Mouse (Mus musculus): ENCODE results near the gene Wdr60.
A peak's percentile ranks its signal among the peaks of the same experiment; 100 is the strongest.

Wdr60 gene

DNA sequence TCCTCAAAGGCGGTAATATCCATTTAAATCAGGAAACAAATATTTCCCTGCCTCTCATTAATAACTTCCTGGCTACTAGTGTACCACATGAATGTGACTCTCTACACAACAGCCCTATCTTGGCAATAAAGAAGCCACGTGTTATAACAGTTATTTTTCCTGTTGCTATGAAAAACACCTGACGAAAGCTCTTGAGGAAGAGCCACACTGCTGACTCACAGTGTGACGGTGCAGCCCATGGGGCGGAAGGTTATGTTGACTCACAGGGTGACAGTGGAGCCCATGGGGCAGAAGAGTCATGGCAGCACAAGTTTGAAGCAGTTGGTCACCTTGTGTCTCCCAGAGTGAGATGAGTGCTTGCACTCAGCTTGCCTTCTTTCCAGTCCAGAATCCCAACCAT, 6.6 kb upstream of the Wdr60 start:
- no peak for DNase-seq (ENCODE audit: low spot score in 2 of 2)

DNA sequence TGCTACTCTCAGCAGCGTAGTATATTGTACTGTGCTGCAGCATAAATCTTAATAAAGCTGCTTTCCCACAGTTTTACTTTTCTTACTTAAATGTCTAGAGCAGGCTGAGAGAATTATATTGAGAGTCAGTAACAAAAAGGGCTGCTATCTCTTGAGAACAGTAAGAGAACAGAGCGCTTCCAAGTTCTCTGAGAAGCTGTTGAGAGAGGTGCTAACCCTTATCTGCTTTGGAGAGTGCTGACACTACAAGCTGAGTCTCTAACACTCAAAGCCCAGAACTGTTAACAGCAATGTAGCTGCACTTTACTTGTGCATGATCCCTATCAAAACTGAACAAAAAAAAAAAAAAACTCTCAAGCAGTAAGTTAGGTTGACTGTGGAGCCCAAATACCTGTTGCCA, 2.5 kb upstream of the Wdr60 start:
- DNase-seq (ENCODE audit: low spot score in 2 of 2), result no peak

DNA sequence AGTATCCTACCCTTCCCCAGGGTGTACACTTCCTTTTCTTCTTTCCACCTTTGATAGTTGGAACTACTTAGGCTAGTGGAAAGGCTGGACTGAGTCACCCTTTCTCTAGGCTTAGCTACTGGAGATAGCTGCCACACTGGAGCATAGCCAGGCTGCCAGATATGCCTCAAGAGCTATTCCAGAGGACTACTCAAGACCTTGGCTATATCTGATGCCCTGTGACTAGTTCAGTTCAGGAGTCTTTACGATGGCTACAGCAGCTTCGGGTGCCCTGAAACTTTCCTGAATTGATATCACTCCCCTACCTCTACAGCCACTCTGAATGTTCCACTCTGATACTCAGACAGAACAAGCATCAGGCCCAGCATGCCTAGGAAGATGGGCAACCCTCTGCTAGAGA, 1.9 kb upstream of the Wdr60 start:
- no peak for DNase-seq (ENCODE audit: low spot score in 2 of 2)

DNA sequence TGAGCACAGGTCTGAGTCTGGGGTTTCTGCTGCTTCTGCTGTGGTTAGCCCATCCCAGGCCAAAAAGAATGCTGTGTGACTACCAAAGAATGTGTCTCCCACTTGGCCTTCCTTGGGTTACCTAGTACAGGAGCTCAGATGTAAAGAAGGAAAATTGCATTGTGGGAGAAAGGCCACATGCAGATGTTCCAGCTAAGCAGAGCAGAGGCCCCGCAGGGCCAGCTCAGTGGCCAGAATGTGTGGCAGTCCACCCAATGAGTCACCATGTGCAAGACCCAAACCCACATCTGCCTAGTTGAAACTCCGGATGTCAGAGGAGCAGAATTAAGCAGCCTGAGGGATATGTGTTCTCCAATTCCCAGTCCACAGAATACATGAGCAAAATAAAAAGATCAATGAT, 4.5 kb downstream of the Wdr60 start:
- DNase-seq (ENCODE audit: low spot score in 2 of 2), result no peak

DNA sequence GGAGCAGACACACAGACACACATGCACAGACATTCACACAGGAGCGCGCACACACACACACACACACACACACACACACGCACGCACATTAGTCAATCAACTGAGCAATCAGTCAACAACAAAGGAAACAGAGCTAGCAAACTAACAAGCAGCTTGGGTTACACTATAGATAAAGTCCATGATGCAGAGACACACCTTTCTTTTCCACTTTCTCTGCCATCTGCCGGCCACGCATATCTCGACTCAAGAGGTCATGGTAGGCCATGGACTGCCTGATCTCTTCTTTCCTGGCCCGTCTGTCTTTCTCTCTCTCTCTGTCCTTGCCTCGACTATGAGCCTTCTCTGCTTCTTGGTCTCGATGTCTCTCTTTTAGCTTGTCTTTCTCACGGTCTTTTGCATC, 7.2 kb downstream of the Wdr60 start:
- no peak for DNase-seq (ENCODE audit: low spot score in 2 of 2)

DNA sequence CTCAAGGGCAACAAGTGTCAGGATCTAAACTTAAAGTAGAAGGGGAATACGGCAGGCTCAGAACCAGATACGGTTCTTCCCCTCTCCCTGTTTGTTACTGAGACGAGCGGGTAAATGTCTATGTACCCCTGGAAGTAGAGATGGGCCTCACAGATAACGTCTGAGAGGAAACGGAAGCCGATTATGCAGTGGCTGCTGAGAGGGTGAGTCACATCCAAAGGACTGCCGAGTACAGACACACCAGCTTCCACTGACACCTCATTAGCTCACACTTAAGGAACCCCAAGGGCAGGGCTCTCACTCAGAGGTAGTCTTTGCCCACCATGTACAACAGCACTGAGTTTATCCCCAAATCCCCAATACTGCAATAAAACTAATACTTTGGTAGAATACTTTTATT, 8.2 kb downstream of the Wdr60 start:
- DNase-seq (ENCODE audit: low spot score in 2 of 2), result no peak

DNA sequence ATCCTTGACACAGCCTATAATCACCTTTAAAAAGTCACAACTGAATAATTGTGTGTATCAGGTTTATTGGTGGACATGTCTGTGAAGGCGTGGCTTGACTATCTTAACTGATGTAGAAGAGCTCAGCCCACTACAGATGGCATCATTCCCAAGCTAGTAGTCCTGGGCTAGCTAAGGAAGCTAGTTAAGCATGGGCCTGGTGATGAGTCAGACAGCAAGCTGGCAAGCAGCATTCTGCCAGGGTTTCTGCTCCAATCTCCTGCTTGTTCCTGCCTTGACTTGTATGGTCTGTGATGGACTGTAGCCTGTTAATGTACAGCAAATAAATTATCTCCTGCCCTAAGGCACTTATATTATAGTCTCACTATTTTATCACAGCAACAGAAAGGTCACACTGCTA, 18.2 kb downstream of the Wdr60 start:
- no peak for DNase-seq (ENCODE audit: low spot score in 2 of 2)

DNA sequence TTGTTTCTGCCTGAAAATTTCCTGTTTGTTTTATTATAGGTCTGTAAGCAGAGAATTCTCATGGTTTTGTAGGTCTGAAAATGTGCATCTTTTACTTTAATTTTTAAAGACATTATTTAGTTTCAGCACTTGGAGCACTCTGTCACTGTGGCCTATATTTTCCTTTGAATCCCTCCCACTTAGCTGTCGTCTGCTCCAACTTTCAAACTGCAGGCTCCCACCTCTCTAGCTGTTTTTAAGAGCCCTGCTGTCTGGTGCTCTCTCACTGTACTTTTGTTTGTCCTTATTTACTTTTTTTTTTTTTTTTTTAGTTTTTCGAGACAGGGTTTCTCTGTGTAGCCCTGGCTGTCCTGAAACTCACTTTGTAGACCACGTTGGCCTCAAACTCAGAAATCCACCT, 24.0 kb downstream of the Wdr60 start:
- DNase-seq (ENCODE audit: low spot score in 2 of 2), result no peak

DNA sequence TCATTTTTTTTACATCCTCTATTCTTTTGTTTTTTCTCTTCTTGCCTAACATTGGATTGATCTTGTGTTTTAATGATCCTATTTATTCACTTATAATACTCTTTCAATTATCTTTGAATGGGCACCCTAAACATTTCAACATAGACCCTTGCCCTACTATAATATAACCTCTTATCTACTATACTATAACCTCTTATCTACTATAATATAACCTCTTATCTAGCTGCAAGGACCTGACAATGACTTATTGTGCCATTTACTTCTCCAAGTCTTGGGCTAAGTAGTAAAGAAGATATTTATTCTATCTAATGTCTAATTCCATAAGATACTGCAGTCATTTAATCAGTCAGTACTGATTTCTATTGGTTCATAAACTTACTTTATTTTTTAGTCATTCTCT, 24.5 kb downstream of the Wdr60 start:
- no peak for DNase-seq (ENCODE audit: low spot score in 2 of 2)

DNA sequence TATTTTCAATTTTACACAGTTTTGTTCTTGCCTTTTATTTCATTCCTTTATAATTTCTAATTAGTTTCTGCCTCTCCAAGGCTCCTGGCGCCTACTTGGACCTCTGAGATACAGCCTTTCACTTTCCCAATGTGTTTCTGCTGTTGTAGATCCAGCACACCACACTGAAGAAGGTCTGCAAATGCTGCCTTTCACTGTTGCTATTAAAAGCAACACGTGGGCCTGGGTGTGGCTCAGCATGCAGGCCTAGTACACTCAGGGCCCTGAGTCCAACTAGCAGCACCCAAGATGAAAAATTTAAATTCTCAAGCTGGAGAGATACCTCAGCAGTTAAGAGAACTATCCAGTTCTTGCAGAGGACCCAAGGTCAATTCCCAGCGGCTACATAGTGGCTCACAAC, 26.2 kb downstream of the Wdr60 start:
- DNase-seq (ENCODE audit: low spot score in 2 of 2), result no peak

DNA sequence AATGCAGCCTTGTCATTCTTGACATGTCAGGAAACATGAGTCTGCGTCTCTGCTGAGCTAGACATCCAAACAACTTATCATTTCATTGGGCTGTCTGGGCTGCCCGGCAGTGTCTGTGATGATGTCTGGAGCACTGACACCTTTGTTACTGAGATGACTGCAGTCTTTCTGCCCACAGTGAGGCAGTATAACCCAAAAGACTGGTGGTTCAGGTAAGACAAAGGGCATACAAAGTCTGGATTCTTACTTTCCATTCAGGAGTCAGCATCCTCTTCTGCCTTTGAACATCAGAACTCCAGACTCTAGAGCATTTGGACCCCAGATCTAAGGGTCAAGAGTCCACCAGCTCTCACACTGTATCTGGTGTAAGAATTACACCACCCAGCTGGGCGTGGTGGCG, 27.5 kb downstream of the Wdr60 start:
- DNase-seq (ENCODE audit: low spot score in 2 of 2), result no peak

DNA sequence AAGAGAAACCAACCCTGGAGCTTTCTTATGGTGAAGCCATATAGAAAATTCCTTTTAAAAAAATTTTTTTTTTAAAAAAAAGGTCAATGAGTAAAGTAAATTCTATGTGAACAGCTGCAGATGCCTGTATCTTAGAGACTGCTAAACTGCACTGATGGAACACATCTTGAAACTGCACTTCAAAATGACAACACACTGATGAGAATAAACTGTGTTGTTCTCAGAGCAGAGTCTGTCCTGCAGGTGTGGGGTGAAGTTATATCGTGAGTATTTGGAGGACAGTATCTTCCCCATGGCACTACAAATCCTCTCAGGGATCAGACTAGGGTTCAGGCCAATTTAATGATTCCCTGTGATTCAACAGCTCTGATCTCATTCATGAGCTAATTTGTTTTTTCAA, 30.8 kb downstream of the Wdr60 start:
- DNase-seq (ENCODE audit: low spot score in 2 of 2), result no peak

DNA sequence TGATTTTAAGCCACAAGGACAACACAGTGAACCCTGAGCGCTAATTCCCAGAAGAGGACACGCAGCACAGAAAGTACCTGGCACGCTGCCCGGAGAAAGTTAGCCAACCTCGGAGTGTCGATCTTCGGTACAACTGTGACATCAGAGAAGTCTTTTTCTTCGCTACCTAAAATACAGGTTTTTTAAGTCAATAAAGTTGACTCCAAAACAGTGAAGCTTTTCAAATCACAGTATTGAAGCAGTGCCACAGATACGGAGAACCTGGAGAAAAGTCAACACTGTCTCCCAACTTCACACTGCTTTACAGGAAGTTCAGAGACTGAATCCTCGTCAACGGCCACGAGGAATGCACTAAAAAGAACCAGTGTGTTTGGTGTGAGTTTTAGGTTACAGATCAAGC, 31.2 kb downstream of the Wdr60 start:
- peak in 1 of 2 experiments; percentile 65 for DNase-seq (ENCODE audit: low spot score in 2 of 2)

DNA sequence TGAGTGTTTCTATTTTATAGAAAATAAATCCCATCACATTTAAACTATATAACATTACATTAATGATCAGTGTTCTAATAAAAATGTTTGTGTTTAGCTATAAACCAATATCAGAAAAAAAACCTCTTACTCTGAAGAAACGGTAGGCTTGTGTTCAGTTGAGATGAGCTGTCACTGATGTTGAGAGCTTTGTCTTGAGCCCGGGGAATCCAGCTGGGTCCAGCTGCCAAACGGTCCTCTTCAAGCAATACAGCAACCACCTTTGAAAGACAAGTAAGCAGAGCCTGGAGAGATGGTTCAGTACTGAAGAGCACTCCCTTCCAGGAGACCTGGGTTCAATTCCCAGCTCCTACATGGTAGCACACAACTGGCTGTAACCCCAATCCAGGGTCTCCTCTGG, 33.4 kb downstream of the Wdr60 start:
- no peak for DNase-seq (ENCODE audit: low spot score in 2 of 2)

DNA sequence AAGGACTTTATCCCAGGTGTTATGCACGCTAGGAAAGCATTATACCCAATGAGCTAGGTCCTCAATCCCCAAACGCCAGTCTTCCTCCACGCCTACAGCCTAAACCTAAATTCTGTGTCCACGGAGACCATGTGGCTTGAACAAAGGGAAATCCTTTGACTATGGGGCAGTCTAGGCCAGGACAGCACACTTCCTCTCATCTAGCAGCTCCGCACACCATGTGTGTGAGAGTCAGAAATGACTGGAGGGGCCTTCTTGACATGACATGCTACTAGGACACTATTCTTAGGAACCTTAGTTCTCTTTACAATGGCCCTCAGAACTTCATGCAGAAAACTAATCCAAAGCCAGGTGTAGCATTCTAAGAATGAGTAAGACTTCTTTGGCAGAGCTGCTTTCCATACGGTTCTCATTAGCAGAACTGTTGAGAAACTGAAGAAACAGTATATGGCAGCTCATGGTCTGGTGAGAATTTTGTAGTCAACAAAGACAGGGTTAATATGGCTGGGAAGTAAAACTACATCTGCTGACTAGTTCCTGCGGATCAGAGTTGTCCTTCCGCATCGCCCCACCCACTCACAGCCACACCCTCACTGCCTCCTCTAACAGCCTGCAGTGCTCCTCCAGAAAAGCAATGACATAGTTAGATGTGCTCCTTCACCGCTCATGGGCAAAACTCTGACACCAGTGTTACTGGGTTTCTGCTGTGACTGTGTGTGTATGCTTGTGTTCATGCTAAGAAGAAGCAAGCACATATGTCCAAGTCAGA, 36.3 kb downstream of the Wdr60 start:
- no peak for DNase-seq (ENCODE audit: low spot score in 2 of 2)

DNA sequence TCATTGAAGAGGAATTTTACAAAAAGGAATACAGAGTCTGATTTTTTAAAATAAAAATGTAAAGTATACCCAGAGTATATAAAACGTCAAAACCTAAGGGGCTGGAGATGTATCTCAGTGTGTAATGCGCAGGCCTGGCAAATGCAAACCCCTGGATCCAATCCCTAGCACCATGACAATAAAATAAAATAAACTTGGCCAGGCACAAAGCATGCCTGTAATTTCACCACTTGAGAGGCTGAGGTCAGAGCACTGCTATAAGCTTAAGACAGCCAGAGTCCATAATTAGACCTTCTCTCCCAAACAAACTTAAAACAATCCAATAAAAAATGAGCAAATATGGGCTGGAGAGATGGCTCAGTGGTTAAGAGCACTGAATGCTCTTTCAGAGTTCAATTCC, 39.7 kb downstream of the Wdr60 start:
- no peak for DNase-seq (ENCODE audit: low spot score in 2 of 2)

DNA sequence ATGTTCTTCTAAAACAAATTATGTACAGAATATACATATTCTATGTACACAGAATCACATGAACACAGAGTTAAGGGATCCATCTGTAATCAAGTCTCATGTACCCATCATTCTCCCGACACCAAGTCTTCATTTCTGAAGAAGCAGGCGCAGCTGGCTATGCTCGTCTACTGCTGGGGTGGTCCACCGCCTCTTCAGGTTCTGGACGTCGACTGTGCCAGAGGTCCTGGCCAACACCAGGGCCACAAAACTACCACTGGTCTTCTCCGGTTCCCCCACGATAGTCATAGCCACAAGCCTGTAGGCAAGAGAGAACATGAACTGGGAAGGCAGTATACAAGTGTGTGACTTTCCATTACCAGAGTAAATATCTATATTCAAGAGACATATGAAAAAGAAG, 55.3 kb downstream of the Wdr60 start:
- DNase-seq (ENCODE audit: low spot score in 2 of 2), result peak in 1 of 2 experiments; percentile 9

DNA sequence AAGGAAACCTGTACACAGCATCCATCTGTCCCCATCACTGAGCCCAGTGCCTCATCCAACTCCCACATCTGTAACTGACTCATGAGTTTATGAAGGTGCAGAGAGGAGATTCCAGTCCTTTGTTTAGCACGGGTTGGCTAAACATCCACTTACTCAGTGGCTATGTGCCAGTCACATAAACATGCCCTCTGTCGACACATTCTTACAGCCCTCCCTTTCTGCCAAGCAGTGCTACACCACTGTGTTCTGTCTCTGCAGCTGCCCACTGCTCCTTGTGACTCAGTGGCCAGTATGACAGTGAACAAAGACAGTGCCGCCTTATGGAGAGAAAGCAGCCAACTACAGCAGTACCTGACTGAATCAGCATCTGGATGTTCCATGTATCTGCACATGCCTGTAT, 57.1 kb downstream of the Wdr60 start:
- no peak for DNase-seq (ENCODE audit: low spot score in 2 of 2)

DNA sequence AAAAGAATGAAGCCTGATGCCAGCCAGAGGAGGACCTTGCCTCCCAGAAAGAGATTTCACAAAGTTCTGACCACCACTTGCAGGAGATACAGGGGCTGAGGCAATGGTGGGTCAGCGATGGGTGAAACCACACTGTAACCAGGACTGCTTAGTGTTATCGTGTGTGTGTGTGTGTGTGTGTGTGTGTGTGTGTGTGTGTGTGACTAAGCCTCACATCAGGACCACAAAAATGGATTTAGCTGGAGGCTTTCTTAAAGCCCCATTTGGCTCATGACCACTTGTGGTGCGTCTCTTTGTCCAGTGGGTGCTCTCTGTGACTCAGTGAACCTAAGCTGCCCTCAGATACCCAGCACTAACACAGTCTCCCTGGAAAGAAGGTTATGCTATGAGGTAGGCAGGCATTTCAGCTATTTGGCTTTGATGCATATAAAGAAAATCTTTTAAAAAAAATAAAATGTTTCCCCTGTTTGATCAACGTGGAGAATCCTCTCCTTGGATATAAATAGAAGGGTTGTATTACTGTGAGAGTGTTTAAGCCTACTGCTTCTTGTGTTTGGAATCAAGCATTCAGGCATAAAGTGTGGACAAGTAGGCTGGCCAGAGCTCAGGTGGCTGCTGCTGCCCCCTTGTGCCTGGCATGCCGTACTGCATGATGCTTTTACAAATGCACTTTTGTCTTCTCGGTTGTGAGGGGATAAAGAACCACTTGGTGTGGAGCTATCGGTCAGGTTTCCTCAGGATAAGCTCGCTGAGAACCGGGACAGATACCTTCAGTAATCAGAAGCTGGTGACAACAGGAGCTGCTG, 60.4 kb downstream of the Wdr60 start:
- DNase-seq (ENCODE audit: low spot score in 2 of 2), result peak; percentile 80 to 83

DNA sequence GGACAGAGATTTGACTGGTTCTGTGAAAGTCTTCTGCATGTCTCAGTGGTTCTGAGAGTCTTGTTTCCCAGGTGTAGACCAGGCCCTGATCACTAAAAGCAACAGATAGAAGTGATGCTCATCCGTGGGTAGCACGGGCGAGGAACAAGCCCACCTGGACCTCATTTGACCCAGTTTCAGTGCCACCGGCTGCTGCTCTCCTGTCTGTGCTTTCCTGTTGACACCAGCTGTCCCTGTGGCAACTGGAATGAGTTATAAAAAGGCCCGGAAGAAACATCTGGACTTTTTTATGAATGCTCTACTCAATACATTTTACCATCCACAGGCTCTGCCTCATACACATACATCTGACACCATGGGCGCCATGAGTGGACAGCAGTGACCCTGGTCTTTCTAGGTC, 64.0 kb downstream of the Wdr60 start:
- no peak for DNase-seq (ENCODE audit: low spot score in 2 of 2)

DNA sequence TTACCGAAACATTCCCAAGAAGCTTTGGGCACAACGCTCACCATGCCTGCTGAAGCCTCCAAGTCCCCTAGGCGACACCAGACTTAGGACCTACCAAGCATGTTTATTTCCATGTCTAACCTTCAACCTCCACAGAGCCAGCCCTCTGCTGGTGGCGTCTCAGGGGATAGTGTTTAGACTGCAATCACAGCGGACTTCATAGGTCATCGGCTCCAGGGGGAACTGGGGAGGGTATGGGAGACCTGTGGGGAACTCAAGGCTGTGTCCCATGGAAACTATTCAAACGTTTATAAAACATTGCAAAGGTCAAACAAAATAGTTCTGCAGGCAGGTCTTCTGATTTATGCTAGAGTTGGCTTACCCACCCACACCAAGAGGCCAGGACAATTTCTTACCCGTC, 66.6 kb downstream of the Wdr60 start:
- no peak for DNase-seq (ENCODE audit: low spot score in 2 of 2)

DNA sequence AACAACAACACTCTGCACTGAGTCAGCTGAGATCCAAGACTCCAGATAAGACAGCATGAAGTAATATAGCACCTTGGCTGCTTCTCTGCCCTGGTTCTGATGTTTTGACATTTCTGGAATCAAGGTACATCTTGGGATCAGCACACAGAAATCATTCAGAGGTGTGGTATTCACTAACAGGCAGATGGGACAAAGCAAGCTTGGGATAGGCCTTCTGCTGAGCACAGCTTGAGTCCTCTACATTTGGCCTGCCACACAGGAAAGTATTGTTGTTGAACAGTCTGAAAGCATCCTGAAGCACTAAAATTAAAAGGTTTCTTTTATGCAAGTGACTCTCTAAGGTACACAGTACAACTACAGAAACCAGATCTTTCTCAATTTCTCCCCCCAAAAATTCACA, 68.2 kb downstream of the Wdr60 start:
- DNase-seq (ENCODE audit: low spot score in 2 of 2), result no peak

DNA sequence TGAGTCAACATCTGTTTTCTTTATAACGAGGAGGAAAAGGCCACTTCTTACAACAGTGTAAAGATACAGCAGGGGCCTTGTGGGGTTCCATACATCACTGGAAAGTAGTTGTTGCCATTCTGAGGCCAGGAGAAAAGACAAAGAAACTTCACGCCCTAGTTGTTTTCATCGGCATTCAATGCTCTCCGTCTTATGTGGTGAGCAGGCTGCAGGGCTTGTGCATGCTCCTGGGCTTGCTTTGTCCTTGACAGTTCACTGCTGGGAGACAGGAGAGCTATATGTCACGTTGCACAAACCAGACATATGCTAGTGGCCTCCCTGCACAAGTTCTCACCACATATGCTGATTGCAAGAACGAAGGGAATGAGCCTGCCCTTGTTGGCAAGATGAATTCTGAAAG, 68.9 kb downstream of the Wdr60 start:
- no peak for DNase-seq (ENCODE audit: low spot score in 2 of 2)
